Mouse (Mus musculus) monocyte, adult 5-6 weeks (primary cell): ENCODE data around the gene Gm10945. TPM values are rescaled to one million over a fixed set of nuclear protein-coding genes. Genes with fewer than 3 reads are reported as not detected.

Experiments used
- ATAC-seq: fragments of 153-309, 156-312 bp; replicated peaks from 2 replicates; pipeline ENCODE4 v1.8.0; 2017; ENCODE audit warnings: mild to moderate bottlenecking; ENCODE audit not compliant: low TSS enrichment, insufficient number of reproducible peaks, severe bottlenecking, poor library complexity, low FRiP score
- total RNA-seq: library from RNA; stranded (forward); fragments of 200-1000, 200-491, 200-594 nt; gene quantifications from 3 replicates; pipeline ENCODE4 v1.2.3, GENCODE M21; 2017

Gm10945 gene
- total RNA-seq: not detected in 3 replicates

DNA sequence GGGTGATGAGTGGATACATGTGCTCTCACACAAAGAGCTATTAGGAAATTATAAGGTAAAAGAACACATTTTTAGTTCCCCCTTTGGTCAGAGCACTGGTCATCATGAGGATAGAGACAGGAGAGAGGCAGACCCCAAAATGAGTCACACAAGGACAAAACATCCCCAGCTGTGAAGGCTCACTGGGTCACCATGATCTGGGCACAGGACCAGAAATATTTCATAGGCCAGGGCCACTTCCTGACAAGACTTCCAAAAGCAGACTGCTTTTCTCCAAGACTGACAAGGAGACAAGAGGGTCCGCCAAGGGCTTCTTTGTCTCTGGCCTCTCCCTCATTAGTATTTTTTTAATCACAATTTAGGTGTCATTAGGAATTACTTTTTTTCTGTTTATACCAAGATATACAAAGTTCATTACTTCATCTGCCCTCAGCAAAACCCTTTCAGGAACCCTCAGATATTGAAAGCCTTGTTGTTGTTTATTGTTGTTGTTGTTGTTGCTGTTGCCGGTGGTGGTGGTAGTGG is at the start of gene Gm10945:
Gene Gm10945, minus strand, starts transcription at position 475 of the 525 bp plus-strand sequence.
- ATAC-seq: no peak

GRCm38 (mm10) chr10:6790226-6790625 is 28.7 kb upstream of the Gm10945 start:
- no peak for ATAC-seq

GRCm38 (mm10) chr10:6788517-6789237 is 27.1 kb upstream of the Gm10945 start:
- no peak for ATAC-seq

- no peak for ATAC-seq
Observed at GRCm38 (mm10) chr10:6758206-6758605, 3.4 kb downstream of the Gm10945 start, which contains the start of gene Oprm1. TSS of gene Oprm1 (plus strand) at chr10:6758506.

GRCm38 (mm10) chr10:6753375-6753774 is 8.2 kb downstream of the Gm10945 start:
- no peak for ATAC-seq

GRCm38 (mm10) chr10:6728469-6728868 is 33.1 kb downstream of the Gm10945 start:
- ATAC-seq: no peak

DNA sequence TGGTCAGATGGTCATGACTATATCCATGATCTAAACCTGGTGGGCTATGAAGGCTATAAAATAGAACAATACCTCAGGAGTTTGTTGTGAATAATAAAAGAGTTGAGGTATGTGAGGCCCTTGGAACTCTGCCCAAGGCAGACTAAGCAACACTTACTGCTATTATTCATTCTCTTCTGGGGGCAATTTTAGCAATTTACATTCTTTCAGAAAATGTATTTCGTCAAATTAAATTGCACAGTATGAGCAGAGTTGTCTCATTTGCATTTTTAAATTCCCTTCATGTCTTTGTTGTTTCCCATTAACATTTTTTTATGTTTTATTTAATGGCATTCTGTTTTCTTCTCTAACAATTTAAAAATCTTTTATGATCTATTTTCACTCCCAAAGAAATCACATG is 37.8 kb downstream of the Gm10945 start:
- no peak for ATAC-seq

DNA sequence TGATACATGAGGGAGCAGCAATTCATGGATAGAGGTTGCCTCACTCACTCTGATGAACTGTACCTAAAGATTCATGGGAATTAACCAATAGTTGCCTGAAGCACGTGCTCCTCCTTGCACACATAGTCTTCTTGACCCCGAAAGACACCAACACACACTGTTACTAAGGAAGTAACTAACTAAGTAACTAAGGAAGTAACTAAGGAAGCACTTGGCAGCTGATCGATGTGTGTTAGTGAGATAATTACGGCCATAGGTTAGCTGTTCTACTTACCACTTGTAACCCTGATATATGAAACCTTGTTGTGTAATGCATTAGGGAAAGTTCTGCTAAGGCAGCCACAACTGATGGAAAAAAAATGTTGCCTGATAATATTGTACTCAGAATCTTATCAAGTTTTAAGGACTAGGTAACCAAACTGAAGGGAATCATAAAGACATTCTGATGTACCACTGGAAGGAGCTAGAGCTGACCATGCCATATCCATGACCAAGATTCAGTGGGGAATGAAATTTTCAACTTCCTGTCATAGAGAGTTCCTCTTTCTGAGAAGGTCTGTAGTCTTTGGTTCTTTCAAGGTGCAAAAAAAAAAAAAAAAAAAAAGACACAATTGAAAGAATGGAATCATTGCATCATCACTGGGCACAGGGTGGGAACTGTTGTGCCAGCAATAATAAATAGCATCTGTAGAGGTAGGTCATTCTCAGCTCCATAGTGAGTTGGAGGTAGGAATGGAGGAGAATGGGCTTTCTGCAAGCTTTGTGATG is 44.2 kb downstream of the Gm10945 start:
- ATAC-seq: no peak

DNA sequence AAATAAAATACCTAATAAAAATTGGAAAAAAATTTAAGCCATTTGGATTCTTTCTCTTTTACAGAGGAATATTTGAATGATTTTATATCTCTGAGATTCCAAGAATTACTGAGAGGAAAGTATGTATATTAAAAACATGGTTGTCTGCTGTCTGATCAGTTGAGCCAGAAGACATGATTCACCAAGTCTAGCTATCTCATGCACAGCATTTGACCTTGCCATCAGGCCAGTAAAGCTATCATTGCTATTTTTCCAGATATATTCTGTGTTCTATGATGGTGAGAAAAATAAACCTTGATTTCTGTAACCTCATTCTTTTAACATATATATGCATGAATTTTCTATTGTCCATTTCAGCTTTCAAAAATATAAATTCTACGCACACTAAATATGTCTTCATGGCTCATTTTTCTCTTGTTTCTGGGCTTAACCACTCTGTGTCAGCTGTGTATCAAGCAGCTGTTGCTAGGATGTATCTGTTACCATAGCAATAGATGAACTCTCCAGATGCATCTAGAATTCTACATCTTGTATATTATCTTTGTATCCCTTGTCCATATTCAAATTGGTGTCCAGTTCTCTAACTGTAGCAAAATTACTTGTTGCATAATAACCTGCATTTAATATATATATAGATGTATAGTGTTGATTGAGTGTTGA is 56.2 kb downstream of the Gm10945 start:
- ATAC-seq: no peak

DNA sequence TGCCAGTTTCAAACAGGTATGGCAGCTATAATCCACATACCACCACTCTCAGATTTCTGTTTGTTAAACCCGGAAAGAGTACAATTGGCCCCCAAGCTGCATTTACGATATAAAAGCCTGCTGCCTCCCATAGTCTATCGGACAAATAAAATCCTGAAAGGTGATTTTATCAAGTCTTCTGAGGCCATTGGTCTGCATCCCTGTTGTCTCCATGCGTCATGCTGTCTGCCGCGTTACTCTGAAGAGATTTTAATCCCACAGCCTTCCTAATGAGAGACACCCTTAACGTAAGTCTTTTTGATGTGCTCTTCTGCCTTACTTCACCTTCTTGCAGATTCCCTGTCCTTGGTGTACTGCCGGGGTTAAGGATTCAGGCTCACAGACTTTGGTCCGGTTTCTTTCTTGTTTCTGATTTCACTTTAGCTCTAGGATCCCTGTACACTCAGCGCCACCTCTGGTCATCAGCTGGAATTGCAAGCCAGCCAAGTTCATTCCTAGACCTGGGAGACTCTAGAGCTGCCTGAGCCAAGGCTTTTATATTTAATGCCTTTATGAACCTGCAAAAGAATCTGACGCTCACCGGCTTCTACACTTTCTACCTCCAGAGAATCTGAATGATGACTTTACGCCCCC is 67.2 kb downstream of the Gm10945 start:
- ATAC-seq: no peak

Other genes with a start within 250 kb of the Gm10945 start
- gene Oprm1, start 3.3 kb downstream of the Gm10945 start, total RNA-seq: not detected in 3 replicates